Mouse (Mus musculus): ENCODE results near the gene Espnl.
A peak's percentile ranks its signal among the peaks of the same experiment; 100 is the strongest.

The Espnl gene

DNA sequence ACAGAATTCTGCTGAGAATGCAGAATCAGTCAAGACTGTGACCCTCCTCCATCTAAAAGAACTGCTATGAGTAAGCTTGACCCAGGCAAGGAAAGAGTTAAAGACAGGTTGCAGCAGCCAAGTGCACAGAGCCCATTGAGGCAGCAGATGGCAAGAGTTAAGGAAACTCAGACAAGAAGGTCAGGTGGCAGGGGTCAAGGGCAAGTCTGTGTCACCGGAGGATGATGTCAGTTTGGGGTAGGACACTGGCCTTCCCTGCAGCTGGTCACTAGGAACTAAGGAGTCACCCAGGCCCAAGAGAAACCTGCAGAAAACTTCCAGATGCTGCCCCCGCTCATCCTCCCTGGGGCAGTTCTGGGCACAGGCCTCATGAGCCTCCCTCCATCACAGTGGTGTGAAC, 2.8 kb downstream of the Espnl start:
- no peak for DNase-seq

DNA sequence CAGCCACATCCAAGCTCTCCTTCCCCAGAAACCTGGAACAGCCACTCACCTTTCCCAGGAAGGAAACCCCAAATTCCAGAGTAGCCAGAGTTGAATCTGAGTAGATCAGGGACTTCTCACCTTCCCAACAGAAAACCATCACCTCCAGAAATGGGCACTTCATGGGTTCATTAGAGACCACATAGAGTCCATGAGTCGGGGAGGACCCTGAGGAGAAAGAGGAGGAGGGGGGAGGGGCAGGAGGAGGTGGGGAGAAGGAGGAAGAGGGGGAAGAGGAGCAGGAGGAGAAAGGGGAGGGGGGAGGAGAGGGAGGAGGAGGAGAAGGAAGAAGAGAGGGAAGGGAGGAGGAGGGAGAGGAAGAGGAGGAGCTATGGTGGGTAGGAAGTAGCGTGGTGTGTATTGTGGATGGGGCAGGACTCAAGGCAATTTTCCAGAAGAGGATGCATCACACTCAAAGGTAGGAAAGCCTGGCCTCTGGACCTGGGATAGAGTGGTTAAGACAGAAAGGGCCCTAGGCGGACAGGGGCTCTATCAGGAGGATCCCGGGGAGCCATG, 3.7 kb downstream of the Espnl start:
- no peak for DNase-seq

DNA sequence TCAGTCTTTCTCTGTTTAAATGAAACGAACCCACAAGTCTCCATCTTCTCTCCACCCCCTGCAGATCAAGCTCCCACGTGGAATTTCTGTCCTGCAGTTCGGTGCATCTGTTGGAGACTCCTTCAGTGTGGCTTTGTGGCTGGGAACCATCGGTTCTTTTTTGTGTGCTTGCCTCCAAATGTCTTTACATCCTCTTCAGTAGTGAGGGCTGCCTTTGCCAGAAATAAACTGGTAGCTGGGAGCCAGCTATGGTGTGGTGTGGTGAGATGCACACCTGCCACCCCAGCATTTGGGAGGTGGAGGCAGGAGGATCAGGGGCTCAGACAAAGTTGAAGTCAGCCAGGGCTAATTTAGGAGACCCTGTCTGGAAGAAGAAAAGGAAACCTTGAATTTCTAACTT, 10.2 kb downstream of the Espnl start:
- DNase-seq: no peak

DNA sequence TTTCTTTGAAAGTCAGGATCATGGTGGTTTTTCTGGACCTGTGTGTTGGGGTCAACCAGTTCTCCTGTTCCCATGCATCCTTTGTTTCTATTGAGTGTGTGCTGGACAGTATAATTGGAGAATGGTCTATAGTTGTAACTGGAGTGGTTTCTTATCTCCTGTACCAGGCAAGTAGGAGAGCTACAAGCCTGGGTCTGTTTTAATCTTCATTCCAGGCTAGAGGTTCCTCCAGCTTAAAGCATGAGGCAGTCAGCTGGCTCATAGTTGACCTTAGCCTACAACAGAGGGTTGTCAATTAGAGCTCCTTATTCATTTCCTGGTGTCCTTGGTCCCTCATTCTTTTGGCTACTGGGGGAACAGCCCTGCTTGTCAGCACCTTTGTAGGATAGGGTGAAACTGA, 11.7 kb downstream of the Espnl start:
- DNase-seq: no peak

DNA sequence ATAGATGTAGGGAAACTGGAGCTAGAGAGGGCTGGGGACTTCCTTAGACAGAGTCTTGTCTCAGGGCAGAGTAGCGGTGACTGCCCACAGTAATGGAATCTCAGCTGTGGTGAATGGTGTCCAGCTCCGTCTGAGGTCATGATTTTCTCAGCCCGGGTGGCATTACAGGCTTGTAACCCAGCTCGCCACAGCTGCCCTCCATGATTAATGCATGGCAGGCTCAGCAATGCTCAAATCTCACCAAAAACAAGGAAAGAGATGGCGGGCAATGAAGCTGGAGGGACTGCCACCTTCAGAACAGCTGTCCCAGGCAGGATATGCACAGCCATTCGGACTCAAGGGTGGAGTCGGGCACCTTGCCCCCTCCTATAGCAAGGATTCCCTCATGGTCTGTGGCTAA, 15.5 kb downstream of the Espnl start:
- DNase-seq: no peak

DNA sequence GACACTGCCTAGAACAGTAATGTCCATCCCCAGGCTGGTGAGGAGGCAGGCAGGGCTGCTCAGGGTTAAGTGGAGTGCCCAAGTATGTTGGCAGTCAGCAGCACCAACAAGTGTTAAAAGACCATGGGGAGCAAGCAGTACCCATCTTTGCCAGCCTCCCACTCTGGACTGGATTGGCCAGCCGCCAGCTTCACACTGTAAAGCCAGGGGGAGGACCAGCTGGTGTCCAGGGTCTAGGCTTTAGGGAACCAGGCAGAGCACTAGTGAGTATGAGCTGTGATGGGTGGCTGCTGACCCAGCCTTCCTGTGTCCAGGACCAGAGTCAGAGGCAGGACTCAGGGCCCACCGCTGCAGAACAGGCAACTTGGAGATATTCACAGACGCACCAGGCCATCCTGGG, 22.1 kb downstream of the Espnl start:
- no peak for DNase-seq

DNA sequence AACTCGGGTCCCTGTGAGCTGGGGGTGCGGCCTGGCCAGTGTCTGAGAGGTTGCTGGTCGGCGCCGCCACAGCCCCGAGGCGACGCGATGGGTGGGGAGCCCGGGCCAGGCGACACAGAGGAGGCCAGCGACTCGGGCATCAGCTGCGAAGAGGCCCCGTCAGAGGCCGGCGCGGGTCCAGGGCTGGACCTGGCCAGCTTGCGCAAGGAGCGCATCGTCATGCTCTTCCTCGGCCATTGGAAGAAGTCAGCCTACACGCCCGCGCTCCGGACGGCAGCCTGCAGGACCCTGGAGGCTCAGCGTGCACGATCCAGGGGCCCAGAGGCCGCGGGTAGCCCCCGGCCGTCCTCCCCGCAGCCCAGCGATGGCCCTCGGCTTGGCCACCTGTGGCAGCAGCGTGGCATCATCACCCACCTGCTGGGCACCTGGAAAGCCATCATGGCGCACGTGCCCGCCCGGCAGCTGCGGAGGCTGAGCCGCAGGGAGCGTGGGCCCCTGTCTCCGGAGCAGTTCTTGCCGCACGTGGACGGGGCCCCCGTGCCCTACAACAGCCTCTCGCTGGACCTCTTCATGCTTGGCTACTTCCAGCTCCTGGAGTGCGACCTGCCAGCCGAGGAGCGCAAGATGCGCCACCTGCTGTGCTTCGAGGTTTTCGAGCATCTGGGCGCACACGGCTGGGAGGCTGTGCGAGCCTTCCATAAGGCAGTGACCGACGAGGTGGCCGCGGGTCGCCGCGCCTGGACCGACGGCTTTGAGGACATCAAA, 23.2 kb downstream of the Espnl start:
- DNase-seq: no peak

DNA sequence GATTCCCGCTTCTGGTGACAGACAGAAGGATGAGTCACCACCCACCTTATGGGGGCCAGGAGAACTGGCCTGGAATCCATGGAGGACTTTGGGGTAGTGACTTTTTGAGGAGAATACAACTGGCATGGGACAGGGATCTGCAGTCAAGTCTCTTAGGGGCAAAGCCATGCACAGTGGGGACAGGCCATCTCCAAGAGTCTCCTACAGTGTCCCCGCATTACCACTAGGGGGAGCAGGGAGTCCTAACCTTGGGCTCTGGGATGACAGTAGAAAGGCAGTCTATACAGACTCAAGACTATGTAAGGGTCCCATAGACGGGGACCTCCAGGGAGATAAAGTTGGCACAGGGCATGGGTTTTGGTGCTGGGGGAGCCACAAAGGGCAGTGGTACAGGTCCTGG, 25.0 kb downstream of the Espnl start:
- peak; percentile 68 for DNase-seq

DNA sequence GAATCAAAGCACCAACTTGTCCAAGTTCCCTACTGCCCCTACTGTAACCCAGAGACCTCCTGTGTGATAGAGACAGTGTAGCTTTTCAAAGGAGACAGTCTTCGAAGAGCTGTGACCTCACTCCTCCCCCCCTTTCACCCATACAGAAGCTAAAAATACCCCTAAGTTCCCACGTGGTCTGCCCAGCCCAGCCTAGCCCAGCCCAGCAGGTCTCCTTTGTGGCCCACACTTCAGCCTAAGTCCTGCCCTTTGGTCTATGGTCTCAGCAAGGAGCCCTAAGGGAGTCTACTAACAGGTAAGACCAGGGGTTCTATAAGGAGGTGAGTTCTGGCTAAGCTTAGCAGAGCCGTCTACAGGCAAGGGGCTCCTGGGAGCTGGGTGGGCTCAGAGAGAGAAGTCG, 29.0 kb downstream of the Espnl start, which contains the start of gene Klhl30:
Gene Klhl30 (plus strand): TSS at position 176 of the 400 bp plus-strand sequence.
- no peak for DNase-seq

DNA sequence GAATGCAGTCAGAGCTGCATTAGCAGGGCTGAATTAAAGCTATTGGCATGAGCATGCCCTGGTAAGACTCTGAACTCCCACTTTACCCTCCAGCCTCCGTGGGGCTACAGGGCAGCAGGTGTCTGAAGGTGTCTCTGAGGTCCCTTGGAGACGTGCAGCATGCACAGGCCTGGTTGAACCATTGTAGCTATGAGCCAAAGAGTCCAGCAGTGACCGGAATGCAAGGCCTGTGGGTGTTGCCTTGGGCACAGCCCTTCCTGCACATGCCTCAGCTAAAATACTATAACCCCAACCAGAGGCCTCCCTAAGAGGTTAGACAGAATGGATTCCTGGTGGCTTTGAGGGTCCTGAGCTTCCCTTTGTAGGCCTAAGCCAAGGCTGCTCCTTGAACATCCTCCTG, 29.4 kb downstream of the Espnl start:
- DNase-seq: no peak

DNA sequence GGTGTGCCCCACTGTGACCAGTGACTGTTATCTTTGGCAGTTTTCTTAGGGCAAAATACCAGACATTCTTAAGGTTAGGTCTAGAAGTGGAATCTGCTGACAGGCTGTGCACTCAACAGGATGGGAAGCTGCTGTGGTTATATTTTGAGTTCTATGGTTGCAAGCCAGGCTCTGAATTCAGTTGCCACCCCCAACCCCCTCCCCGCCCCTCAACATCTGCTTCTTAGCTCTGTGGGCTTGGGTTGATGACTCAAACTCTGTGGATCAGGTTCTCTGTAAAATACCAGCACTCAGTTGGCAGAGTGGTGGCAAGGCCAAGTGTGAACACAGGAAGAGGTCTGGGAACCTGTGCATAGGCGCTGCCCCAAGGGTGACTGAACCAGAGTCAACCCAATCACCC, 30.4 kb downstream of the Espnl start:
- no peak for DNase-seq

DNA sequence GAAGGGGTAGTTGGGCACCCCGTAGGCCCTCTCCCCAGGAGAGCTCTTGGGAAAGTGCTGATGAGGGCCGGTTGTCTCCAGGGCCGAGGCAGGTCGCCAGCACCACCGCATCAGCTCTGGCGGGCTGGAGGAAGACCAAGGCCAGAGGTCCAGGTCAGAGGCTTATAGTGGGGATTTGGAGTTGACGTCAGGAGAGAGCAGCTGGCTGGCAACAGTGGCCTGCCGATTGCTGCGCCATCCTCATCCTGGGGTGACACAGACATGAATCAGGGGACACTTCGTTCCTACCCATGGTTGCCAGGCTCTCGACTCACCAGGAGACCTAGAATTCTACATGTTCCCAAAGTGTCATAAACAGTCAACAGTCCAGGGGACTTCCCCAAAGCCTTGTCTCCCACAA, 34.2 kb downstream of the Espnl start:
- DNase-seq: no peak

DNA sequence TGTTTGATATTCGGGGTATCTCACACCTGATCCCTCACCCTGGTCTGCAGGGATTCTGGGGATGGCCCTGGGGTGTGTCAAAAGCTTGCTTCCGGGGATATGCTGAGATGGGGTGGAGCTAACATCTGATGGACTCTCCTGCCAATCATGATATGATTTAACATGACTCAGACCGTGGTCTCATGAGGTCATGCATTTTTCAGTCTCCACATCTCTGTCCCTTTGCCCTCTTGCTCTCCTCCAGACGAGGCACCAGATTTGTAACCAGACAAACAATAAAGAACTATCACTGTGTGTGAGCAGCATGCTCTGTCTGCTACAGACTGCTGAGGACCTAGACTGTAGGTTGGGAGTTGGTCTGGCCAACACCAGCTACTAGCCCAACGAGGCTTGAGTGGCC, 40.2 kb downstream of the Espnl start:
- no peak for DNase-seq

DNA sequence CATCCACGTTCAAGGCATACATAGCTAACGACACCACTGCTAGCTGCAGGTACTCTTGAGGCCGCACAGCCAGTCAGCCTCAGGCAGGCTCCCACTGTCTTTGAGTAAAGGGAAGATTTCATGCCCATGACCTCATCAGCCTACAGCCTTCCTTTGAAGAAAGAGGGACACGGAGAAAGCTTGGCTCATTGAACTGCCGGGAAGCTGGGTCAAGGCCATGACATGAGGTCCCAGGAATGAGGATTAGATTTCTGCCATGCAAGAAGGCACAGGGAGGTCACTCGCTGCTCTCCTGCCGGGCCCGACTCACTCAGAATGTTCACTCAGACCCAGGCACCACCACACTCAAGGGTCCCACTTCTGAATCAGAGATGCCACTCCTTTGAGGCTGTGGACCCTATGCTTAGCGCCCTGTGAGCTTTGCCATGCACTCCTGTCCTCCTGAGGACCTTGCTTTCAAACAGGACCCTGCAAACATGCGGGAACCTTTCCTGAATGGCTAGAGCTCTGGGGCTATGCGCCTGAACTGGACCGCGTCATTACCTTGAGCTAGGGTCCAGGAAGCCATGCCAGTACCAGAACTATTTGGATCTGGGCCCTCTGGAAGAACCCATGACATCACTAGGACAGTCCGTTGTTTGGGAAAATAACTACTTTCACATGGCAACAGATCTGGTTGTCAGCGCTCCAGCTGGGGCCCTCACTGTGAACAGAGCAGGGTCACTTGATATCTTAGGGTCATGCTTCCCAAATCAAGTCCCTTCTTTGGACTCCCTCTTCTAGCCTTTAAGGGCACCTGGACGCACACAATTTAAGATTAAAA, 43.2 kb downstream of the Espnl start:
- no peak for DNase-seq

DNA sequence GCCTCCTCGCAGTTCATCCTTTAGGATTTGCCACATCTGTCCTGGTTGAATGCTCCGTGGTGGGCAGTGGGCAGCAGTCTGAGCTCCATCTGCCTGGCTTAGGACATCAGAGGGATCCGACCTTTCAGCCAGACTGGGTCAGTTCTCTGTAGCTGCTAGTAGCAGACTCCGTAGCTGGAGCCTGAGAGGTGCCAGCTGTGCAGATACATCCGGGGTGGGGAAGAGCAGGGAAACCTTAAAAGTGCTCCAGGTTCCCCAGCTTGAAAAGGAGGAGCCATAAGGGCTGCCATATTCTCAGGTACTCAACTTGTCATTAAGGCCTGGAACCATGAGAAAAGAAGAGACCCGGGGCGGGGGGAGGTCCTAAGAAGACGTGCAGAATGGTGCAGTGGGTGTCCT, 43.9 kb downstream of the Espnl start:
- DNase-seq: no peak

DNA sequence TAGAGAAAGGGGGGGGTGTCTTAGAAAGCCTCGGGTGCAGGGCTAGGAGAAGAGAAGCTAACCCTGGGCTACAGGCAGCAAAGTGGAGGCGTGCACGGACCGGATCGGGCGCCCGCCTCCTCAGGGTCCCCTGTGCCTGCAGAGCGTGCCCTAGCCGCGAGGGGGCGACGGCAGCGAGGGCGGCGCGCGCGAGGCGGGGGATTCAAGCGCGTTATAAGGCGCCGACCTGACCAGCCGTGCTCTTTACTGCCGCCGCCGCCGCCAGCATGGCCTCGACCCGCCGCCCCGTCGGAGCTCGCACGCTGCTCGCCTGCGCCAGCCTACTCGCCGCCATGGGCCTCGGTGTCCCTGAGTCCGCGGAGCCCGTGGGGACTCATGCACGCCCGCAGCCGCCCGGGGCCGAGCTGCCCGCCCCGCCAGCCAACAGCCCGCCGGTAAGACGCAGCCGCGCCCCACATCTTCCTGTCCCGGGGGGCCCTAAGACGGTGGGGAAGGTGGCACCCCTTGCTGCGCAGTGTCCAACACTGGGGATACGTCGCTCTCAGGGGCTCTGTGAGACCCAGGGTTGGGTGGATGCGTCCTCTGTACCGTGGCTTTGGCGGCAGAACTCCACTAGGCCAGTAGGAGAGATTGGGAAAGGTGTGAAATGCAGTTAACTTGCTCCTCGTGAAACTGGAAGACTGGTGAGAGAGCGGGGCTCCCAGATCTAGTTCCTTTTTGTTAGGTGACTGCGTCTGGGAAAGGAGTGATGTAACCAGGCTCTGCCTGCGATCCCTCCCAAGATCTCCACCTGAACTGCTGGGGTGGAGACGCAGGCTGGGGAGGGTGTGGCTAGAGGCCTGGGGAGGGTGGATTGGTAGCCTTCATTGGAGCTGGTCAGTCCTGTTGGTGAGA, 44.6 kb downstream of the Espnl start, which contains the start of gene Erfe:
Gene Erfe (plus strand): TSS at position 216 of the 894 bp plus-strand sequence.
- DNase-seq: peak; percentile 85

DNA sequence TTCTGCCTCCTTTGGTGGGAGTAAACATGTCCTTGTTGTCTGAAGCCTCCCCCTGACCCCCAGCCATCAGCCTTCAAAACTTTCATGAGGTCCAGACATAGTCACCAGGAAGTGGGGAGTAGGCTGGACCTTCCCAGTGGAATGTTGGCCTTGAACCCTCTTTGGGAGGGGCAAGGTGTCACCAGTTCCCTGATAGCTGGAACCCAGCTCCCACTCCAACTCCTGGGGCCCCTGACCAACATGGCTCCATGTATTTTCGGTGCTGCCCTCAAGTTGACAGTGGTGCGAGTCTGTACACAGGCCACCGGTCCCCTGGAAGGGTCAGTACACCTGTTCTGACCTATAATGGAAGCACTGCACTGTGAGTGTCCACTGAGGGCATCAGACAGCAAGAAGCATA, 45.4 kb downstream of the Espnl start:
- no peak for DNase-seq

DNA sequence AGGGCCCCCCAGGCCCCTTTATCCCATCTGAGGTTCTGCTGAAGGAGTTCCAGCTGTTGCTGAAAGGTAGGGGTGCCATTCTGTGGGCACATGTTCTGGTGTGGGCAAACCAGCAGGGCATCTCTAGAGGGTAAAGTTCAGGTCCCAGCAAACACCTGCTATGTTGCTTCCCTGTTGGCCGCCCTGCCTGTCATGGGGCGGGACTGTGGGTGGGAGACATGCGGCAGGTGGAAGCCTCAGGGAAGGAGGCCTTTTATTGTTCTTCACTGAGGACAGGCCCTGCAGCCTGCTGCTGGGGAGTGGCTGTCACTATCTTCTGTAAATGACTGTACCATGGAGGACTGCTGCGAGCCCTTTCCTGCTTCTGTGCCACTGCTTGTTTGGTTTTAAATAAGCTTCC, 47.5 kb downstream of the Espnl start:
- no peak for DNase-seq

DNA sequence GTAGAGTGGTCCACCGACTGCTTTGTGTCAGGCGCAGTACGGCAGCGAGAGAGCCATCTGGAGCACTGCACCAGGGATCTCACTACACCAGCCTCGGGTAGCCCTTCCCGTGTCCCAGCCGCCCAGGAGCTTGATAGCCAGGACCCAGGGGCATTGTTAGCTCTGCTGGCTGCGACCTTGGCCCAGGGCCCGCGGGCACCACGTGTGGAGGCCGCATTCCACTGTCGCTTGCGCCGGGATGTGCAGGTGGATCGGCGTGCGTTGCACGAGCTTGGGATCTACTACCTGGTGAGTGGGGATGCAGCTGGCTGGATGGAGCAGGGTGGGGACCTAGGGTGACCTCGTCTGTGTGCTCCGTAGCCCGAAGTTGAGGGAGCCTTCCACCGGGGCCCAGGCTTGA, 48.2 kb downstream of the Espnl start:
- no peak for DNase-seq

DNA sequence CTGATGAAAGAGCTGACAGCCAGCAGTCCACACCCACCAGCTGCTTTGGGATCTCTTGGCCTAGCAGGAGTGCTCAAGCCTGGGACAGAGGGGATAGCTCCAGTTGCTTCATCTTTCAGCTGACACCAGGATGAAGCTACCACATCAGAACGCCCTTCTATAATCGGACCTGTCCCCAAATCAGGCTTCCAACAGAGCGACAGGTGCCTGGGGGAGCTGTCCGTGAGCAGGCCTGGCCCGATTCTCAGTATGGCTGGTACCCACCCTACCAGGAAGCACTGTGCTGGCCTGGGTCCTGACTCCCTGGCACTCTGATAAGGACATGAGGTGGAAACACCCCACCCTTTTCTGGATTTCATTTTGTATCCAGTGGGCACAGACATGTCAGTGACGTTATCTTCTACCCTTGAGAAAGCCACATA, 51.5 kb downstream of the Espnl start:
- no peak for DNase-seq

DNA sequence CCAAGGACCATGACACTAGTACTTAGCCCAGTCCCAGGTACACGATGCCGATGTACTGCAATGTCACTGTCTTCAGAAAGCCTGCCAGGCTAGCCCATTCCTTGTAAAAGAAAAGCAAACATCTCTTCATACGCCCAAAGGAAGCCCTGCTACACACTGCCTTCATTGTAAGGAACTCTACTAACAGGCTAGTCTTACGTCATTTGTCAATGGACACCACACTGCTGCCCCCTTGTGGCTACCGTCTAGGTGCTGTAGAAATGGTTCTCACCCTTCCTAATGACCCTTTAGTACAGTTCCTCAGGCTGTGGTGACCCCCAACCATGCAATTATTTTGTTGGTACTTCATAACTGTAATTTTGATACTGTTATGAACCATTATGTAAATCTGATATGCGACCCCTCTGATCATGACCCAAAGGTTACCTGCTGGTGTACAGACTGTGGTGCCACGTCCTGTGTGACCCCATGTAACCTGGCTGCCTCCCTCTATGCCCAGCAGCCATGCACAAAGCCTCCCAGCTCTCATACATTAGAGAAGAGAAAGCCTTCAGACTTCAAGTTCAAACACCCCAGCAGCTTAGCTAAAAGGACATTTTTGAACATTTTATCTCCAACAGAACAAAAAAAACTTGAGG, 58.7 kb downstream of the Espnl start:
- peak; percentile 66 for DNase-seq

DNA sequence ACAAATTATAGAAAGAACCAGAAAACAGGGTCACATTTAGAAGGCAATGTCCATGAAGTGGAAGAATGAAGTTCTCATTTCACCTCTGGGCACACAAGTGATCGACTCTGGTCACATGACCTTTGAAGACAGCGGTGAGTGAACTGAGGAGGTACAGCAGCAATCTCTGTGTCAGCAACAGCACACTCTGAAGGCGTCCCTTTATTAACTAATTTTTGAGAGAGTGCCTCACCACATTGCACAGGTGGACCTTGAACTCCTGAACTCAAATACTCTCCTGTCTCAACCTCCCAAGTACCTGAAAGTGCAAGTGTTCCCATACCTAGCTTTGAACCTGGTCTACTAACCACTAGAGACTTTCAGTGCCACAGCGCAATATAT, 59.2 kb downstream of the Espnl start:
- DNase-seq: no peak

All from thymus, postnatal 25 days (tissue).